Mouse (Mus musculus) adrenal gland, postnatal 25 days (tissue): Measurements from ENCODE around the gene Clcn2. TPM values are rescaled to one million over a fixed set of nuclear protein-coding genes. Genes with fewer than 3 reads are reported as not detected.

Experiments
- DNase-seq: peaks from one replicate; pipeline ENCODE4 v3.0.0; 2021; ENCODE audit warnings: mixed read lengths
- long read RNA-seq: library from polyadenylated mRNA; stranded (forward); transcript quantifications from one replicate; pipeline ENCODE4 v2.0.0, GENCODE M21; 2021
- total RNA-seq: library from RNA; stranded (reverse); gene quantifications from 2 replicates; pipeline ENCODE4 v1.2.3, GENCODE M21; 2021

Clcn2 gene
- total RNA-seq, result 45.9 and 74.4 TPM in 2 replicates
- long read RNA-seq, transcript Clcn2-201 (24 exons, 3,128 nt), result major isoform, 26 of 48 reads
- long read RNA-seq, partial matches to known transcripts, result 6 of 48 reads
- long read RNA-seq, other reads (novel, unspliced or antisense), result 16 of 48 reads

DNA sequence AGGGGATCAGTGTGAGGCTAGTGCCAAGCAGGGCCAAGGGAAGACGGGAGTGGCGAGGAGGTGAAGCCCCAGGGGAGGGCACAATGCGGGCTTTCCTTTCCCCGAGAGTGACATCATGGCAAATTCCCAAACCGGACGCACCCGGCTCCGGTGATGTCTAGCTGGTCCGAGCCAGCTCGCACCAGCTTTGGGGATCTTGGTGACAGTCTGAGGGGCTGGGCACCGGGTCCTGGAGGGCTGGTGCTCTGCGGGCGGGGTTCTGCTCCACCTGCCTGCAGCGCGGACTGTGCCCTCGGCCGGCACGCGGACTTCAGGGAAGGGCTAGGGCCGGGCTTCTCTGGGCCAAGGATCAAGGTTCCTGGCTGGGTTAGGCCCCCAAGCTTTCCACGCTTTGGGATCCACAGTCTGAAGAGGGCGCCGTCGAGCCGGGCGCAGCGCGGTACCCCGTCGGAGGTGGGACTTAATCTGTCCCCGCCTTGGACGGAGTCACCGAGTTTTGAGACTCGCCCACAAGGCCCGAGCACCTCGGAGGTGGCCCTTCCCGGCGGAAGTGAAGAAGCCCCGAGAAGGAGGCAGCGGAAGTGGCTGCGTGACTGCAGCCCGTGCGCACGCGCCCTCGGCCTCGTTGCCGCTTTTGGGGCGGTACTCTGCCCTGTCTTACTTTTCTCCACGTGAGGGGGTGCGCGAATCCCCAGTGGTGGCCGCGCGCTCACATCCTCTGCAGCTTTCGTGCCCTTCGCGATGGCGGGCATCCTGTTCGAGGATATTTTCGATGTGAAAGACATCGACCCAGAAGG is at the start of gene Clcn2, which contains the start of gene Polr2h:
Gene Clcn2 (minus strand): TSS at position 566 of the 797 bp plus-strand sequence.
Gene Polr2h (plus strand): TSS at position 485 of the 797 bp plus-strand sequence.
- peak; percentile 97 for DNase-seq

GRCm38 (mm10) chr16:20765244-20765643 is 47.7 kb upstream of the Clcn2 start:
- peak; percentile 62 for DNase-seq

DNA sequence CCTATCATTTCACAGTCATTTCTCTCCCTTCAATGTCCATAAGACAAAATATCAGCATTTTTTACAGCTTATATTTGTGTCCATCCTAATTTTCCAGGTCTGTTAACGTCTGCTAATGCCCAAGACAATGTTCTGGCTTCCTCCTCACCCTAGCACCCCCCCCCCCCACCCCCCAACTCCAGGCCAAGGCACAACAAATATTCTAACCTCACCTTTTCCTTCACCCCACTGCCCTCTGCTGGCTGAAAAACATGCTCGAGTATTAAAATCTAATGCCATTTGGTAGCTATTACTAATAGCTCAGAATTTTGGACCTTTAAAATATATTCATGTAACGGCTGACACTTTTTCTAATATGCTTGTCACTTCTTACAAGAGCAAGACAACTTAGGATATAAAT is 44.1 kb upstream of the Clcn2 start:
- peak; percentile 53 for DNase-seq

DNA sequence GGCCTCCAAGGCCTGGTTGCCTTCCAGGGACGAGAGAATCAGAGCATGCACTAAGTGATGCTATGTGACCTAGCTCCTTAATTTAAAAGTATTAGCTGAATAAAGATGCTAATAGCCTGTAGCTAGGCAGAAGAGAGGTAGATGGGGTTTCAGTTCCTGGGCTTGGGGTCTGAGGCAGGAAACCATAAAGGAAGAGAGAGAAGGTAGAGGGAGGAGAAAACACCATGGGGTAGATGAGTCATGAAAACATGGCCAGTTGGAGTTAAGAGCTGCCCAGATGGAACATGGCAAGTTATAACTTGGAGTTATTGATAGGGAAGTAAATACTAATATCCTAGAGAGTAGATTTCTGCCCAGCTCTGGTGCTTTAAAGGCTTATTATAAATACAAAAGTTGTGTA is 39.8 kb upstream of the Clcn2 start:
- no peak for DNase-seq

DNA sequence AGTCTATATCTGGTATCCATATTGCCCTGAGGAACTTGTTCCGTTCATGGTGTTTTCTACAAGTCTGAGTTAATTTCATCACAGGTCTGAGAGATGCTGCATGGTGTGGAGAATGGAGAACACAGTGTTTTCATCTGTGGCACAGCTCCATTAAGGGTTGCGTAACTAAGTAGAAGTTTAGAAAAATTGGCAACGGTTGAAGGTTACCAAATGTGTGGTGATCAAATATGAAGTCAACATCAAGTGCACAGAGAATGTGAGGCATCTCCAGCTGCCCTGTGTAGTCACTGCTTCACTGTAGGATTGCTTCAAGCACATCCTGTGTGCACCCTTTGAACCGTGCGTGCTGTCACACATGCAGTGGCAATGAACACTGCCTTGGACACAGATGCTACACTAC is 38.5 kb upstream of the Clcn2 start:
- no peak for DNase-seq

- no peak for DNase-seq
Measured at GRCm38 (mm10) chr16:20750518-20750917, 33.0 kb upstream of the Clcn2 start.

GRCm38 (mm10) chr16:20746641-20747040 is 29.1 kb upstream of the Clcn2 start:
- DNase-seq, result peak; percentile 65

GRCm38 (mm10) chr16:20739845-20740244 is 22.3 kb upstream of the Clcn2 start:
- no peak for DNase-seq

- no peak for DNase-seq
Measured at GRCm38 (mm10) chr16:20736823-20737222, 19.3 kb upstream of the Clcn2 start.

GRCm38 (mm10) chr16:20736168-20736567 is 18.6 kb upstream of the Clcn2 start:
- DNase-seq, result no peak

DNA sequence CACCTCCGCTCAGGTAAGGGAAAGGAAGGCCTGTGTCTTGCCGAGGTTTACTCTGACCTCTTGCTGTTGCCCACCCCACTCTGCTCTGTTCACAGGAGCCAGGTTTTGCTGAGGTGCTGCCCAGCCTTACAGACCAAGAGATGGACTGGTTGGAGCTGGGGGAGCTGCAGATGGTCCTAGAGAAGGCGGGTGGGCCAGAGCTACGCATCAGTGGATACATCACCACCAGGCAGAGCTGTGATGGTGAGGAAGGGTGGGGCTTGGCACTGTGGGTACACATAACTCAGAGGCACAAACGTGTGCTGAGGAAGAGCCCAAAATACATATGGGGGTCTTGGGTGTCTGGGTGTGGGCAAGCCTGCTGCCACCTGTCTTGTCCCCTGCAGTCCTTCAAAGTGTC is 18.1 kb upstream of the Clcn2 start:
- no peak for DNase-seq

GRCm38 (mm10) chr16:20733731-20734730 is 16.5 kb upstream of the Clcn2 start, which contains the start of gene Thpo:
Thpo (minus strand) TSS chr16:20734511.
- DNase-seq, result no peak

DNA sequence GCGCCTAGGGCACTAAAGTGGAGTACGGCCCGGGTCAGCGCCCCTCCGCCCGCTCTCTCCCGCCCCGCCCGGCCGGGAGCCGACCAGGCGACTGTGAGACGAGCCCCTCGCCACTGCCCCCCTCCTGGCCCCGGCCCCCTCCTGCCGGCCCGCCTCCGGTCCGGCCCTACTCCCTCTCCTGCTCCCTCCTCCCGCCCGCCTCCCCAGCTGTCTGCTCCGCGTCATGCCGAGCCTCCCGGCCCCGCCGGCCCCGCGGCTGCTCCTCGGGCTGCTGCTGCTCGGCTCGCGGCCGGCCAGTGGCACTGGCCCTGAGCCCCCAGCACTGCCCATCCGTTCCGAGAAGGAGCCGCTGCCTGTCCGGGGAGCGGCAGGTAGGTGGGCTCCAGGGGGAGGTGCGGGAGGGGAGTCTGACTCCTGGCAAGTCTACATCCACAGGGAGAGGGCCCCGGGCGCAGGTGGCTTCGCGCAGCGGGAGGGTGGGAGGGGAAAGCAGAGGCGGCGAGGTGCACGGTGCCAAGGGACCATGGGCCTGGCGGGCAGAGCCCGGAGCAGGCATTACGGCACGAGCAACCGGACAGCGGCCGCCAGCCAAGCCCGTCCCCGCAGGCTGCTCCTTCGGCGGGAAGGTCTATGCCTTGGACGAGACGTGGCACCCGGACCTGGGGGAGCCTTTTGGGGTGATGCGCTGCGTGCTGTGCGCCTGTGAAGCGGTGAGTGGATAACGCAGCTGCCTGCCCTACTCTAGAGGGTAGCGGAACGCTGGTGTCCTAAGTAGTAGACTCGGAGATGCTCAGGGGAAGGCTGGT is 15.6 kb upstream of the Clcn2 start, which contains the start of gene Chrd:
Gene Chrd (plus strand): TSS at position 203 of the 806 bp plus-strand sequence.
- peak; percentile 78 for DNase-seq

DNA sequence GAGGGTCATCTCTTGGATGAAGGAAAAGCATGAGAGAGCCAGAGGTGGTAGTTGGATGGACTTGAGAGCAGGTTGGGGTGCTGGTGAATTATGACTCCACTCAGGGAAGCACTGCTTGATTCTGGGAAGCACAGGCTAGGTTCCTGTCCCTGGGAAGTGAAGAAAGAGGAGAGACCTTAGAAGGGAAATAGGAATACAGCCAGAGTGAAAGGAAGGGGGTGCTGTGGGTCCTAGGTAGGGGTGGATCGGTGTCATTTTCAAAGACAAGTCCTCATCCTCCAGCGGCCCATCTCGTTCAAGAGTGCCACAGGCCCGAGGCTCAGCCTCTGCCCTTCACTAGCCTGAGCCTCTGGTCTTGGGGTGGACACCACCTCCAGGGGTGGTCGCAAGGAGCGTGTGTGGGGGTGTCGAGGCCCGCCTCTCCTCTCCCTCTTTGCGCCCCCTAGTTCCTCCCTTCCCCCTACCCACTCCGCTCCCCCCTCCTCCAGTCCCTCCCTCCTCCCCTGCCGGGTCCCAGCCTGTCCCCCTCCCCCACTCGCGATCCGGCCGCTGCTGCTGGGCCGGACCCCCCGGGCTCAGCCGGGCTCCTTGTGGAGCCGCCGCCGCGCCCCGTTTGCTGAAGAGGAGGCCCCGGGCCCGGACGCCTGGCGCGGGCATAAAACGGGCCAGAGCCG is 14.8 kb upstream of the Clcn2 start:
- DNase-seq, result no peak

- DNase-seq, result no peak
Measured at GRCm38 (mm10) chr16:20731688-20732087, 14.1 kb upstream of the Clcn2 start.

GRCm38 (mm10) chr16:20730293-20730711 is 12.8 kb upstream of the Clcn2 start:
- DNase-seq, result no peak

DNA sequence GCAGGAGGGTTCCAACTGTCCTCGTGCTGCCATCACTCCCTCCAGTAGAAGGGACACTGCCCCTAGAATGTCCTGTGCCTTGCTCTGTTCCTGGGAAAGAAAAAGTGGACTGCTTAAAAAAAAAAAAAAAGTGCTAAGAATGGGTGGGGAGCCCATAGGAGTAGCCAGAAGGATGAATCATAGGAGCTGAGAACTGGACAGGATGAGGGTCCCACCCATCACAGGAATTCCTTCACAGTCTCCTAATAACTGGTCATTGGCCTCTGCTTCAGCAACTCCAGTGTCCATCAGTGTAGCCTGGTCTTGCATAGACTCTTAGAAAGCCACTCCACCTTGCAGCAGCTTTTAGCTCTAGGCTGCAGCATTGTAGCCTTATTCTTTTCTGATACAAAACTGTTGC is 8.8 kb upstream of the Clcn2 start:
- no peak for DNase-seq

DNA sequence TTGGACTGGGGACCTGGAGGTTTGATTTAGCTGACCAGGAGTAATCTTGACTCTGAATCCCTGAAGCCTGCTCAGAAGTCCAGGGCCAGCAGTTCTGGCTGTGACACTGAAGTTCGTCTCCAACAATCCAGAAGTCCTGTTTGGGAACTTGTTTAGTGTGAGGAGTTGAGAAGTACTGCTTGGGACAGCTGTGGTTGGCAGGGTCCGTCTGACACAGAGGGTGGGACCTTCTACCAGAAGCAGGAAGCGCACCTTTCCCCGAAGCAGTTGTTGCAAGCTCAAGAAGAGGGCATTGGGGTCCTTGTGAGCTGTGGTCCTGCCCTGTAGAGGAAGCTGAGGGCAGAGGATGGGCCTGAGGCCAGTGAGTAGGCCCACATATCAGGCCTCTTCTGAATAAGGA is 8.2 kb upstream of the Clcn2 start:
- DNase-seq, result no peak

DNA sequence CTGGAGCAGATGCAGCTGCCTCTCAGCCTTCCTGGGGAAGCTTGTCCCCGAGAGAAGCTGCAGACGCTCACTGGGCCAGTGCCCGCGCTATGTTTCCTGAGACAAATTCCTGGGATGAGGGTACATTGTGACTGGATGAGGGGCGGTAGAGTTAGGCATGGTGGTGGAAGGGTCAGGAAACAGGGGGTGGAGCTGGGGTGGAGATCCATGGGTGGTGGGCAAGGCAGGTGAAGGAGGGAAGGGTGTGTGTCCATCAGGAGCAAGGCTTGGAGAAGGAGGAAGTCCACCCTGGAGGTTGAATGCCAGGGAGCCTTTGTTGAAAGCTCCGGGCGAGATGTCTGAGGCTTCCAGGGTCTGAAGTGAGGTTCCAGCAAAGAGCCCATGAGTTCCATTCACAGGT is 7.8 kb upstream of the Clcn2 start:
- no peak for DNase-seq

DNA sequence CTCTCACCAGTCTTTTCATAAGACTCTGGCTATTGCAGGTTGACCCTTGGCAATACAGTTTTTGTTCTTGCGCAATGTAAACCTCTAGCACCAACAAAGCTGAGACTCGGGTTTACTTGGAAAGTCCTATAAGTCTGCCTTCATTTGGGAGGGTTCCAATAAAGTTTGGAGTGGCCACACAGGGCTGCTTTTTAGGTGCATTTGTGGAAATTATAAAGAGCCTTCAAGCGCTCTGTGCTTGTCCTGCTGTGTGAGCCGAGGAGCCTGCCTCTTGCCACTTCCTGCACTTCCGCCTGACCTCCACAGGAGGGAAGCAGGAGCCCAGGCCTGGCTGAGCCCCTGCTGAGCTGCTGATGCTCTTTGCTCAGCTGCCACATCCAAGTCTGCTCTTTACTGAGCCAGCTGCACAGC is 6.8 kb upstream of the Clcn2 start:
- peak; percentile 71 for DNase-seq

DNA sequence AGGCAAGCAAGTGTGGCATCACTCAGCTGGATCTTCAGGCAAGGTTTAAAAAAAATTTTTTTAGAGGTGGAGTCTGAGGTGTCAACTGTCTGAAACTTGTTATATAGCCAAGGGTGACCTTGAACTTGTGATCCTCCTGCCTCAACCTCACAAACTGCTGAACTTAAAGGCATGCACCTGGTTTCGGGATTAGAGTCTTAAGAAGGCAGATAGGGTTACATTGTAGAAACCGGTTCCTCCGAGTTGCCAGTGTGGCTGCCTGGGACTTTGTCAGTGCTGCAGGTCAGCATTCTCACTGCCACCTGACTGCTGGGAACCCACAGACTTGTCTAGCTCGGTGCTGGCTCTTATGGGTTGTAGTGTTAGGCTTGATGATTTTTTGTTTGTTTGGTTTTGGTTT is 5.7 kb upstream of the Clcn2 start:
- DNase-seq, result no peak
